Mouse (Mus musculus): ENCODE results near the gene Noxo1.
"Not testable (repeated sequence)": the region's sequence is repeated elsewhere in the genome, so short reads cannot be mapped to it uniquely, and the experiment has no call there.

Noxo1 gene

DNA sequence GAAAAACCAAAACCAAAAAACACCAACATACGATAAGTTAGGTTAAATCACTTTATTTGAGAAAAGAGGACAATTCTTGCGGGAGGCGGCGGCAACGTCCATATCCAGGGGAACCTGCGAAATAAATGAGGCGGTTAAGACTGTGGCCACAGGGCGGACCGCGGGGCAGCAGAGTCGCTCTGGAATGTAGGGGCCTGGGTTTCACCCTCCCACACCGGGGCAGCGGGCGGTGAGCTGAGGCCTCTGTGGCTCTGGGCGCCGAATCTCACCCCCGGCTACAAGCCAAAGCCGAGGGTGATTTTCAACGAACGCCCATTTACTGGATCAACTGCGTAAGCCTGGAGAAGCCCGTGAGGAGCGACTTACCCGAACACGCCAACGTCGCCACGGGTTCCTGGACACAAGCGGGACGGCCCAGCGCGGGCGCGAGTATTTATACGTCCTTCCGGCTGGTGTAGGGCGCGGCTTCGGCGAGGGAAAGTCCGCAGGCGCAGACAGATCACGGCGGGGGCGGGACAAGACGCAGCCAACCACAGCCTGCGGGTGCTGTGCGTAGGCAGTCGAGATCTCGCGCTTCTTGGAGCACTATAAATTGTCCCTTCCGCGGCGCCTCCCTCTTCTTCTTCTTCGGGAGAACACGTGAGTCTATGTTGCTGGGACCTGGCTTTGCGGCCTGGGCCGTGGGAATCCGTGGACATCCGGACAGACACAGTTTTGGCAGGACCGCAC is 23.6 kb downstream of the Noxo1 start:
- DNase-seq (ENCODE audit: low read depth, low spot score): peak; percentile 97

DNA sequence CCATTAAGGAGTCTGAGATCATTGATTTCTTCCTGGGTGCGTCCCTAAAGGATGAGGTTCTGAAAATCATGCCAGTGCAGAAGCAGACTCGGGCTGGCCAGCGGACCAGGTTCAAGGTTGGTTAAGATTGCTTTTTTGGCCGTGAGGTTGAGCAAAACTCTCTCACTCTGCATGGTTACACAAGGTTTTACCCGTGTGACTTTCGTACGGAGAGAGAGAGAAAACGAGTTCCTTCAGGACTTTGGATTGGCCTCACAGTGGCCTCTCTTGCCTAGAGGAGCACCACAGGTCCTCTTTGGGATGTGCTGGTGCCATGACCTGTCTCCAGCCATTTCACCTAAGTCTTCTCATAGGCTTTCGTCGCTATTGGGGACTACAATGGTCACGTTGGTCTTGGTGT is 24.6 kb downstream of the Noxo1 start:
- not testable (repeated sequence) for DNase-seq (ENCODE audit: low read depth, low spot score)

DNA sequence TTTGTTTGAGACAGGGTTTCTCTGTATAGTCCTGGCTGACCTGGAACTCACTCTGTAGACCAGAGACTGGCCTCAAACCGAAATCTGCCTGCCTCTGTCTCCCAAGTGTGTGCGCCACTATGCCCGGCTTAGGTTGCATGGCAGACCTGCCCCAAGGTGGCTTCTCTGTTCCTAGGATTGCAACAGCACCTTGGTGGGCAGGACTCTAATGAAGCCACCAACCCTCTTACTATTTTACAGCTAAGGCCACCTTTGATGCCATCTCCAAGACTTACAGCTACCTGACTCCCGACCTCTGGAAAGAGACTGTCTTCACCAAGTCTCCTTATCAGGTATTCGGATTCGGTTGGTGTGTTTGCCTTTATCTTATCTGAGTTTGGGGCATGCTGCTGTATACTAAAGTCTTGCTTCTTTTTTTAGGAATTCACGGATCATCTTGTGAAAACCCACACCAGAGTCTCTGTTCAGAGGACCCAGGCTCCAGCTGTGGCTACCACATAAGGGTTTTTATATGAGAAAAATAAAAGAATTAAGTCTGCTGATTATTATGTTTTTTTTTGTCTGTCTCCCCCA is 25.4 kb downstream of the Noxo1 start:
- DNase-seq (ENCODE audit: low read depth, low spot score): not testable (repeated sequence)

DNA sequence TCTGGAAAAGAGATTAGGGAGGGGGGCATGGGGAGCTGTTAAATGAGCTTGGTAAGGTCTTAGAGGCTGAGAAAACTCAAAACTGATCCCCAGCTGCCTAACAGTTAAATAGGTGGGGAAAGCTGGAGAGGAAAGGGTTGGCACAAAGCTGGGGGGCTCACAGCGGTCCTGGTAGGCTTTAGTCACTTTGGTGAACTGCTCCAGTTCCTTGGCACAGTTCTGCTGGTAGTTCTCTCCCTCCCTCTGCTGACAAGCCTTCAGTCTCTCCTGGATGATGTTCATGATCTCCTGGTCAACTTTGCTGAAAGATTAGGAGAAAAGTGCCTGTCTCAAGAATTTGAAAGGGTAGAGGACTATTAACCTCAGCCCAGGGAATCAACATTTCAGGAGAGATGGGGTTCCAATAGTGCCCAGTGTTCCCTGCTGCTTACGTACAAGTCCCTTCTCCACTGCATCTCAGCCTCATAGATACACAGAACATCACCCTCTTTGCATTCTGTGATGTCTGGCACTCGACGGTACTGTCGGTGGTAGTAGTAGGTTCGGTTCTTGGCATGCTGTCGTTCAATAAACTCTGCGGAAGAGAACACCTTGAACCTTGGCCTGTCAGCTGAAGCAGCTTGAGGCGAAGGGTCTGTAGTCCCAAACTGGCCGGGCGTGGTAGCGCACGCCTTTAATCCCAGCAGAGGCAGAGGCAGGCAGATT is 26.3 kb downstream of the Noxo1 start:
- no peak for DNase-seq (ENCODE audit: low read depth, low spot score)

DNA sequence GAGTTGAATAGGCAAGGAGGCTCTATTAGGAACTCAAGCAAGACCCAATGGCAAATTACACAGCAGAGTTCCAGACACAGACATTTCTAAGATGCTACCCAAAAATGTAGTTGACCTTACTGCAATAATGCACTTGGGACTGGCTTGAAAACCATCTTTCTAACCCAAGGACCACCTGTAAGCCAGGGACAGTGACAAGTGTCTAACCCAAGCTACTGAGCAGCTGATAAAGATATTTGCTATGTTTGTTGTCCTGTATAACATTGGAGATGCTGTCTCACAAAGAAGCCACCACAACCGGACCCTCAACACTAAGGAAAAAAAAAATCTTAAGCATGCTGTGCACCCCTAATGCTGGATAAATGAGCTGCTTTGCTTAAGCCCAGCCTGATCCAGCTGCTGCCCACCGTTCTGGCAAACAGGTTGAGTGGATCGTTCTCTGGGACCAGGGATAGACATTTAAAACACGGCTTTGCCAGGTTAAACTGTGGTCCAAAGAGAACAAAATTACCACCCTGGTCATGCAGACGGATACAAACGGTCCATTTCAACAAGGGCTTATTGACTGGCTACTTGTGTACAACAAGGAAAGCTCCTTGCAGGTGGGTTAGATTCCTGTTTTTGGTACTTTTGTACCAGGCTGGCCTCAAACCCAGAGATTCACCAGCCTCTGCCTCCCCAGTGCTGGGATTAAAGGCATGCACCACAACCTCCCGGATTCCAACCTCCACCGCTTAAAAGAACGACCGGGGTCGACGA is 27.3 kb downstream of the Noxo1 start:
- DNase-seq (ENCODE audit: low read depth, low spot score): no peak

- DNase-seq (ENCODE audit: low read depth, low spot score): no peak
Measured at GRCm38 (mm10) chr17:24723881-24724180, 27.8 kb downstream of the Noxo1 start.

- DNase-seq (ENCODE audit: low read depth, low spot score): peak; percentile 80
Measured at GRCm38 (mm10) chr17:24724184-24724583, 28.1 kb downstream of the Noxo1 start, which contains the start of gene Ndufb10. Ndufb10 (minus strand) TSS chr17:24724478.

GRCm38 (mm10) chr17:24725637-24726390 is 29.8 kb downstream of the Noxo1 start:
- no peak for DNase-seq (ENCODE audit: low read depth, low spot score)

DNA sequence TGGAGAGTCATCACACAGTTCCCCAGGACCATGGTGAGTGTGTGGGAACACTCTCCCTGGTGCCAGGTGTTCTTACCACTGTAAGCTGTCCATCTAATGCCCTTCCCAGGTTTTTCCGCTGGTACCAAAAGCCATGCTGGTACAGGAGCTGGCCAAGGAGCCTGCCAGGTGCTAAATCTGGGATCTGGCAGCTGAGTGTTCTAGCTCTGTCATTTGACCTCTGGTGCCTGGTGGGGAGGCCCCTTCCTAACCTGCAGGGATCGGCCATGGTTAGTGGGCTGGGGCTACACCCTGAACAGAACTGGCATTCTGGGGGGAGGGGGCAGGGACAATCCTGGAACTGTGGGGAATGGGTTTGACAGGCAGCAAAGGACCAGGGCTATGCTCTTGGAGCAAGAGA is 31.6 kb downstream of the Noxo1 start, which contains the start of gene Rpl3l:
Rpl3l (plus strand) TSS at position 203 of the 400 bp plus-strand sequence.
- no peak for DNase-seq (ENCODE audit: low read depth, low spot score)

DNA sequence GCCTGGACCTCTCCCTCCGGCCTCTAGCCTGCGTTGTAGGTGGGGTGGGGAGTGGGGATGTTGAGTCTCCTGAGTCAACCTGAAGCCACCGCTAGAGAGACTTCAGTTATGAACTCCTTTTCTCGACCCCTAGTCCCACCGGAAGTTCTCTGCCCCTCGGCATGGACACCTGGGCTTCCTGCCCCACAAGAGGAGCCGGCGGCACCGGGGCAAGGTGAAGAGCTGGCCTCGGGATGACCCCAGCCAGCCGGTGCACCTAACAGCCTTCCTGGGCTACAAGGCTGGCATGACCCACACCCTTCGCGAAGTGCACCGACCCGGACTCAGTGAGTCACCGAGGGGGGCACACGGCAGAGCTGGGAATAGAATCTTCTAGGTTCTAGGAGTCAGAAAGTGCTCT is 32.1 kb downstream of the Noxo1 start:
- no peak for DNase-seq (ENCODE audit: low read depth, low spot score)

DNA sequence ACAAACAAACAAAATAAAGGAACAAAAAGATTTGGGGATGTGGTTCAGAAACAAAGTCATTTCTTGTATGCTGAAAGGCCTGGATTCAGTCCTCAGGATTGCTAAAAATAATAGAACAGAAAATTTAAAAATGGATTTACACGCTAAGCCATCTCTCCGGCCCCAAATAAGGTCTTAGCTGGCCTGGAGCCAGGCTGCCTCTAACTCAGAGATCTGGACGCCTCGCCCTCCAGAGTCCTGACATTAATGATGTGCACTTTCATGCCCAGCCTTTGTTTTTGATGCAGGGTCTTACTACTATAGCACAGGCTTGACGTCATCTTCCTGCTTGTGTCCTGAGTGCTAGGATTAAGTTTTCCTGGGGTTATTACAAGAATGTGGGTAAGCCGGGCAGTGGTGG is 33.0 kb downstream of the Noxo1 start:
- DNase-seq (ENCODE audit: low read depth, low spot score): no peak

DNA sequence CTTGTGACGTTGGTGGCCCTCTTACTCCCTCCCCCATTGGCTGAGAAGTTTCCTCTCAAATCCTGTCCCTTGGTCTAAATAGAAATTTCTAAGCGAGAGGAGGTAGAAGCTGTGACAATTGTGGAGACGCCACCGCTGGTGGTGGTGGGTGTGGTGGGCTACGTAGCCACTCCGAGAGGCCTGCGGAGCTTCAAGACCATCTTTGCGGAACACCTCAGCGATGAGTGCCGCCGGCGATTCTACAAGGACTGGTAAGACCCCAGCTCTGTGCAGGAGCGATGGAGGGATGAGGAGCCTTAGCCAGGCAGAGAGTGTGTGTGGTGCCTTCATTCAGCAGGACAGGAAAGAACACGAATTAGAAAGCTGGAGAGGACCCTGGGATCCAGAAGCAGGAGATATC is 34.8 kb downstream of the Noxo1 start:
- no peak for DNase-seq (ENCODE audit: low read depth, low spot score)

DNA sequence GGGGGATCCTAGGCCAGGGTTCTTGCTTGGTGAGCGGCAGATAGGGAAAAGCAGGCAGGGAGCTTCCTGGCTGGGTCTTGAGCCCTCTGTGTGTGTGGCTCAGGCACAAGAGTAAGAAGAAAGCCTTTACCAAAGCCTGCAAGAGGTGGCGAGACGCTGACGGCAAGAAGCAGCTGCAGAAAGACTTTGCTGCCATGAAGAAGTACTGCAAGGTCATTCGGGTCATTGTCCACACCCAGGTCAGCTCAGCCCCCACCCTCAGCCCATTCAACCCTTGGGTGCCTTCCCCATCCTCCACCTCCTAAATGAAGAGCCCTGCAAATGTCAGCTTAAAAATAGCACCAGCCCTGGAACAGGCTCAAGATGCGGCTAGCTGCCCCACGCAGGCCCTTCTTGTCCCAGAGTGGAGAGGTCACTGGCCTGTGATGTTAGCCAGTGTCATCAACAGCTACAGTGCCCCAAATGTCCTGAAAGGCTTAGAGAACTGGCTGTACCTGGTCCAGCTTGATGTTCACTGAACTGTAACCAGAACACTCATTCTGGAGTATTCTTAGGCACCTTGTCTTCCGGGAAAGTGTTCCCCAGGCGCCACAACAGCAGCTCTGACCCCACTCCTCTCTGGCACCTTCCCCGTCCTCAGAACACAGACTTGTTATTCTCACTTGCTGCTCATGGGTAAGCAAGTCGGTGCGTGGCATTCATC is 36.4 kb downstream of the Noxo1 start:
- no peak for DNase-seq (ENCODE audit: low read depth, low spot score)

DNA sequence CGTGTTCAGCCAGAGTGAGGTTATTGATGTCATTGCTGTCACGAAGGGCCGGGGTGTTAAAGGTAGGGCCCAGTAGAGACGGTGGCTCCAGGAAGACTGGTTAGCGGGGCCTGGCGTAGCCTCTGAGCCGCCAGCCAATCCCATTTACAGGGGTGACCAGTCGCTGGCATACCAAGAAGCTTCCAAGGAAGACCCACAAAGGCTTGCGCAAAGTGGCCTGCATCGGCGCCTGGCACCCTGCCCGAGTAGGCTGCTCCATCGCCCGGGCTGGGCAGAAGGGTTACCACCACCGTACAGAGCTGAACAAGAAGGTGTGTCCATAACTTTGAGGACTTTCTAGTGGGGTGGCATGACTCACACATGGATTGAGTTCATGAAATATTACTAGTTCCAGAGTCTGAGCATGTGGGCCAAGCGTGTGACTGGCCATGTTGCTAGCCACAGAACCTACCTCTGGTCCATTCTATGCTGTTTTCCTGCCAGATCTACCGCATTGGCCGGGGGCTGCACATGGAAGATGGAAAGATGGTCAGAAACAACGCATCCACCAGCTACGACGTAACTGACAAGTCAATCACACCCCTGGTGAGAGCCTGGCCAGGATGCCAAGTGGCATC is 37.5 kb downstream of the Noxo1 start:
- DNase-seq (ENCODE audit: low read depth, low spot score): no peak

DNA sequence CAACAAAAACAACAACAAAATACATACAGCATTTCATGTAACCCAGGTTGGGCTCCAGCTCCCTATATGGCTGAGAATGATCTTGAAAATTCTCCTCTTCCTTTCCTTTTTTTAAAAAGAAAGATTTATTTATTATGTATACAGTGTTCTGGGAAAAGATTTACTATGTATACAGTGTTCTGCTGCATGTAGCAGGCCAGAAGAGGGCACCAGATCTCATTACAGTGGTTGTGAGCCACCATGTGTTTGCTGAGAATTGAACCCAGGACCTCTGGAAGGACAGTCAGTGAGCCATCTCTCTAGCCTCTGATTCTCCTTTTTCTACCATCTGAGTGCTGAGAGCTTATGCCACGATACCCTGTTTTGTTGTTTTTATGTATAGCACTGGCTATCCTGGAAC is 38.5 kb downstream of the Noxo1 start:
- no peak for DNase-seq (ENCODE audit: low read depth, low spot score)

- no peak for DNase-seq (ENCODE audit: low read depth, low spot score)
Measured at GRCm38 (mm10) chr17:24735446-24735845, 39.4 kb downstream of the Noxo1 start.

DNA sequence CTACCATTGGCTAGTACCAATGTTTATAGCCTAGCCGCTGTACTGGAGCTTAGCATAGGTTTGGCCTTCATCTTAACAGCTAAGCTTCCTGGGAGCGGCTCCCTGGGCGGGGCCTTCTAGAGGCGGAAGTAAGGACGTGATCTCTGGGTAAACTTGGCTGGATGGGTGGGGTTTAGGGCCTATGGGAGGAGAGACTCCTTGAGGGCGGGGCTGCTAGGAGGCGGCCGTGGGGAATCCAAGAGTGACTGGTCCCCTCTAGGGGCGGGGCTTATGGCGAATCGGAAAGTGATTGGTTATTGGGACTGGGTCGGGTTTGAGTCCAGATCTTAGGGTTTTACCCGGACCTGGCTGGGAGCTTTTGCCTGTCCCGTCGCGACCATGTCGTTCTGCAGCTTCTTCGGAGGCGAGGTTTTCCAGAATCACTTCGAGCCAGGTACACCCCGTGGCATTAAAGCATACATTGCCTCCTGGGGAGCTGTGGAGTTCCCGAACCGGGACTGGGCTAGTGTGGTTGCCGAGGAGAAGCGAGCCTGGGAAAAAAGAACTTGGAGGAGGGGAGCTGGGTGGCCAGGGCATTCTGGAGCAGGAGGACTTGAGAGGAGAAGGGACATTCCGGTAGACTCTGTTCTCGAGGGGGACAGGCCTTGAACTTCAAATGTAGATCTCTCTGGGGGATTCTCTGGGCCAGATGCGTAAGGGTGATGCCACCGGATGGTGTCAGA is 40.5 kb downstream of the Noxo1 start, which contains the start of gene Msrb1:
Msrb1 (plus strand) TSS at position 313 of the 722 bp plus-strand sequence.
- DNase-seq (ENCODE audit: low read depth, low spot score): peak; percentile 89

GRCm38 (mm10) chr17:24737135-24737810 is 41.2 kb downstream of the Noxo1 start:
- DNase-seq (ENCODE audit: low read depth, low spot score): no peak

GRCm38 (mm10) chr17:24738238-24738637 is 42.2 kb downstream of the Noxo1 start:
- no peak for DNase-seq (ENCODE audit: low read depth, low spot score)
